Mouse (Mus musculus): Measurements from ENCODE around the gene Slc26a5.

DNA sequence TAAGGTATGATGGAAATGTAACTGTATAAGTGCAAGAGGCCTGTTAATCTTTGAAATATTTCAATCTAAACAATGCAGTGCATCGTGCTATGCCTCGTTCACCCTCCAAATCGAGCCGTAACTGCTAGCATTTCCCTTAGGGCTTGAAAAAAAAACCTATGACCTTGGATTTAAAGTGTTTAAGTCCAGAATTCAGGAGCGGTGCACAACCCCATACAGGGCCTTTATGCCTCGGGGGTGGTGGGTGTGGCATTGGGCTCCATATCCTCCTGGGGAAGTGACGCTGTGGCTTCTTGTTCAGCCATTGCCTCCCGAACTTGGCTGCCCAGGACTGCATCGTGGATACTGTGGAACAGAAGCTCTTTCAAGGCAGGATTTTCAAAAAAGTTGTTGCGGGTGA lies 54.5 kb downstream of the Slc26a5 start:
- TF ChIP-seq POLR2A (IDR thresholded peaks at IDR 0.05; ENCODE audit: insufficient read depth, low read depth, low read length) (no peak), EP300 (IDR thresholded peaks at IDR 0.05; ENCODE audit: insufficient read depth, low read depth, low read length) (no peak), CTCF (IDR thresholded peaks at IDR 0.05) (no peak)

Measured in heart, adult 2 months (tissue).